ENCODE assay signal across 10 mouse cellular contexts in the genomic region with DNA sequence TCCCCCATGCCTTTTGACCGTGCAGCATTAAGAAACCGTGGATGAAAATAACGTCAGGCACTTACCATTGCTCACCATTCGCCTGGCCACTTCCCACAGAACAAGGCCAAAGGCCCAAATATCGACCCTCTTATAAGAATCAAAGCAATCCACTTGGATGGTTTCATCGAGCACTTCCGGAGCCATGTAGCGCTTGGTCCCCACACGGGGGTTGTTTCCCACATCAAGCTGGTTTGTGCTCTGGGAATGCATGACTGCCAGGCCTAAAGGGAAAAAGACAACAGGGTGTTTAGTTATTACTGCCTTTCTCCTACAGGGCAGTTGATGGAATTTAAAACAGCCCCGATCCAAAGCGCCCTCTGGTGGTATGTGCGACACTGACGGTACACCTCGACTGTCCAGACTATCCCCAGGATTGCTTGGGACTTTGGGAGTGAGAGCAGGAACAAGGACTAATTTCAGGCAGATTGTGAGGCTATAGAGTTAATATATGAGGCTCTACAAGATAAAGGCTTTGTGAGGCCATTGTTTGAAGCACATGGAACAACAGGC. TPM values are rescaled to one million over a fixed set of nuclear protein-coding genes. Genes with fewer than 3 reads are reported as not detected.
DNase-seq lines count a peak whose midpoint lies in the region; ATAC-seq and TF ChIP-seq lines count a peak whose summit lies in the region.
"Had no signal": no experiment of that assay in that cellular context is flagged by ENCODE, and none has a peak within 500 bp of the region (broad histone marks: within the 10 kb centered on the region; RNA-seq: fewer than 3 reads in every experiment).

No protein-coding gene starts in this region.

- TF ChIP-seq EP300 in heart, postnatal 0 days (IDR thresholded peaks at IDR 0.05; ENCODE audit: low read depth) = no peak

- peaks cover 71% of the 10 kb centered on the region for H3K36me3 ChIP-seq in heart, postnatal 0 days (replicated peaks; ENCODE audit: control insufficient read depth, insufficient read depth, low read length)
- peaks cover 70% of the 10 kb centered on the region for H3K36me3 ChIP-seq in heart, embryonic 10.5 days
- no peaks in the 10 kb centered on the region for H3K36me3 ChIP-seq in splenic B cell, adult 2 months (ENCODE audit: control insufficient read depth, insufficient read depth, low read length, poor library complexity, severe bottlenecking)

- DNase-seq in heart, postnatal 0 days (ENCODE audit: low spot score) = no peak
- DNase-seq in heart, embryonic 10.5 days (ENCODE audit: low spot score) = no peak
- DNase-seq in thymus, postnatal 14 days = peak; percentile 15
- DNase-seq in thymus, adult 18-20 months = no peak
- peak; percentile 51 to 56 for DNase-seq in cerebellum, adult 2 months
- DNase-seq in left cerebral cortex, postnatal 14 days (ENCODE audit: low spot score in 2 of 2) = peak; percentile 40 to 66
- peak; percentile 38 for DNase-seq in splenic B cell, adult 2 months (ENCODE audit: low read depth, low spot score)

- H3K27me3 ChIP-seq in heart, postnatal 0 days (ENCODE audit: control insufficient read depth, insufficient read depth, low read length) = no peaks in the 10 kb centered on the region
- no peaks in the 10 kb centered on the region for H3K27me3 ChIP-seq in heart, embryonic 10.5 days (ENCODE audit: insufficient read depth, poor library complexity, severe bottlenecking)
- H3K27me3 ChIP-seq in cerebellum, adult 2 months (ENCODE audit: control insufficient read depth, insufficient read depth, low read length) = no peaks in the 10 kb centered on the region
- H3K27me3 ChIP-seq in splenic B cell, adult 2 months (ENCODE audit: control insufficient read depth, insufficient read depth, low read length, poor library complexity, severe bottlenecking) = no peaks in the 10 kb centered on the region
- H3K27me3 ChIP-seq: hindbrain, embryonic 15.5 days; midbrain, embryonic 12.5 days had no signal

- H3K4me1 ChIP-seq in heart, postnatal 0 days (ENCODE audit: control insufficient read depth, insufficient read depth) = no peaks in the 10 kb centered on the region
- H3K4me1 ChIP-seq in heart, embryonic 10.5 days = no peaks in the 10 kb centered on the region
- no peaks in the 10 kb centered on the region; the same call in 1 of the 2 replicates for H3K4me1 ChIP-seq in cerebellum, adult 2 months (ENCODE audit: control insufficient read depth, insufficient read depth, low read length)
- H3K4me1 ChIP-seq: hindbrain, embryonic 15.5 days; midbrain, embryonic 12.5 days had no signal

- ATAC-seq in heart, postnatal 0 days (ENCODE audit: insufficient read depth, low read depth) = no peak
- no peak for ATAC-seq in activated CD4-positive, CD25-positive, alpha-beta regulatory T cell, adult 4 months

- no peak overlapping the region for H3K9ac ChIP-seq in heart, postnatal 0 days (replicated peaks; ENCODE audit: low read depth, low read length)
- H3K9ac ChIP-seq: hindbrain, embryonic 15.5 days; midbrain, embryonic 12.5 days had no signal

- H3K9me3 ChIP-seq in heart, postnatal 0 days (replicated peaks; ENCODE audit: control insufficient read depth, low read length) = no peaks in the 10 kb centered on the region
- H3K9me3 ChIP-seq in heart, embryonic 10.5 days = no peaks in the 10 kb centered on the region
- H3K9me3 ChIP-seq: hindbrain, embryonic 15.5 days; midbrain, embryonic 12.5 days had no signal

- intact Hi-C loops in left cerebral cortex, postnatal 14 days (cut with DNase I) = loop anchor here (5.0 kb wide), 2 partner anchors 257 to 427 kb away; no protein-coding TSS in a partner anchor

- no peak overlapping the region for H3K27ac ChIP-seq in heart, postnatal 0 days (ENCODE audit: low read depth)
- H3K27ac ChIP-seq in heart, embryonic 10.5 days = no peak overlapping the region
- peak overlapping the region; percentile 28; the same call in 1 of the 2 replicates for H3K27ac ChIP-seq in cerebellum, adult 2 months (ENCODE audit: insufficient read depth, low read length)
- H3K27ac ChIP-seq: hindbrain, embryonic 15.5 days; midbrain, embryonic 12.5 days had no signal

- 87% methylated on average over 14 of the region's 14 CpGs for WGBS in heart, postnatal 0 days
- WGBS in heart, embryonic 10.5 days = 82% methylated on average over 14 of the region's 14 CpGs
- WGBS in cerebellum, adult 2 months = 81% methylated on average over 14 of the region's 14 CpGs

- peak; percentile 48 for TF ChIP-seq CTCF in heart, postnatal 0 days (IDR thresholded peaks at IDR 0.05; ENCODE audit: low read depth)
- TF ChIP-seq CTCF in cerebellum, adult 2 months (IDR thresholded peaks at IDR 0.05; ENCODE audit: borderline replicate concordance, insufficient read depth, low read depth, low read length) = peak; percentile 67

- H3K4me2 ChIP-seq in heart, postnatal 0 days (ENCODE audit: low read depth, low read length) = no peak overlapping the region
- H3K4me2 ChIP-seq: hindbrain, embryonic 15.5 days; midbrain, embryonic 12.5 days had no signal

- no peak for TF ChIP-seq POLR2A in cerebellum, adult 2 months (IDR thresholded peaks at IDR 0.05; ENCODE audit: borderline replicate concordance, insufficient read depth, low read length)

- H3K4me3 ChIP-seq in heart, postnatal 0 days (ENCODE audit: low read depth, low read length) = no peak overlapping the region
- H3K4me3 ChIP-seq in heart, embryonic 10.5 days = no peak overlapping the region
- H3K4me3 ChIP-seq in cerebellum, adult 2 months (replicated peaks; ENCODE audit: insufficient read depth, low read depth, low read length) = no peak overlapping the region
- H3K4me3 ChIP-seq: hindbrain, embryonic 15.5 days; midbrain, embryonic 12.5 days had no signal

RNA-seq across cellular contexts. Expression of gene Gm17409, which starts 11.0 kb away (rescaled TPM):
- total RNA-seq in heart, postnatal 0 days (2014; rRNA removed; ENCODE audit: low replicate concordance) = not detected in 2 replicates
- polyA plus RNA-seq in heart, postnatal 0 days (2015; fragmentation: Nextera tagmentation; extraction: Ambion mirVana) = not detected in 2 replicates
- polyA plus RNA-seq in heart, embryonic 10.5 days (2016; fragmentation: Nextera tagmentation; extraction: Ambion mirVana) = not detected in 2 replicates
- polyA plus RNA-seq in cerebellum, adult 2 months (2012; rRNA removed) = not detected in 2 replicates
- not detected for total RNA-seq in left cerebral cortex, postnatal 14 days (2021)
- polyA plus RNA-seq in activated CD4-positive, CD25-positive, alpha-beta regulatory T cell, adult 4 months (2017; shearing (Covaris generic)) = not detected
- polyA plus RNA-seq: hindbrain, embryonic 15.5 days; midbrain, embryonic 12.5 days had no signal

Comparison
In these comparisons a context has a peak if more than half of its experiments do, and no peak if none do; other contexts are left out.
1. DNase-seq: peak in thymus, postnatal 14 days (single experiment), cerebellum, adult 2 months (2 of 2), left cerebral cortex, postnatal 14 days (2 of 2) and splenic B cell, adult 2 months (single experiment); none in heart, postnatal 0 days (single experiment), heart, embryonic 10.5 days (single experiment) and thymus, adult 18-20 months (0 of 2).